In genomic region chr5:121766038-121766773, GRCm38 (mm10) we compare ENCODE assay signal across 12 mouse cellular contexts. TPM values are rescaled to one million over a fixed set of nuclear protein-coding genes. Genes with fewer than 3 reads are reported as not detected.
A peak's percentile ranks its signal among the peaks of the same experiment; 100 is the strongest.
DNase-seq lines count a peak whose midpoint lies in the region; ATAC-seq and TF ChIP-seq lines count a peak whose summit lies in the region.
"Had no signal": no experiment of that assay in that cellular context is flagged by ENCODE, and none has a peak within 500 bp of the region (broad histone marks: within the 10 kb centered on the region; RNA-seq: fewer than 3 reads in every experiment).

No protein-coding gene starts in this region.

- no peaks in the 10 kb centered on the region for H3K36me3 ChIP-seq in ES-E14 (ENCODE audit: control insufficient read depth, insufficient read depth, low read length, poor library complexity, severe bottlenecking)
- H3K36me3 ChIP-seq in small intestine, adult 2 months (ENCODE audit: control insufficient read depth, insufficient read depth, low read length), result peaks cover 12% of the 10 kb centered on the region

- H3K9me3 ChIP-seq in ES-E14 (ENCODE audit: control insufficient read depth, insufficient read depth, low read depth, low read length), result no peaks in the 10 kb centered on the region
- H3K9me3 ChIP-seq: midbrain, embryonic 13.5 days had no signal

- ATAC-seq in megakaryocyte, adult 5-6 weeks (ENCODE audit: poor library complexity, severe bottlenecking), result no peak
- ATAC-seq: forebrain, embryonic 16.5 days; midbrain, embryonic 13.5 days had no signal

- WGBS in small intestine, adult 2 months, result 68% methylated on average over 4 of the region's 4 CpGs

- in situ Hi-C loops in ES-E14 (cut with MboI; ENCODE audit: low sequenced_read_pairs in 2 of 2, unreplicated experiment in 2 of 2), result no loop called here

- DNase-seq in layer of hippocampus, adult 2 months (ENCODE audit: low spot score in 2 of 2), result no peak
- no peak for DNase-seq in layer of hippocampus, postnatal 36 days
- DNase-seq in A20 (ENCODE audit: low read depth, low spot score) (peak; percentile 31), ES-E14 (ENCODE audit: low read depth, low spot score) (peak; percentile 6)
- no peak for DNase-seq in retina, postnatal 1 day
- no peak for DNase-seq in kidney, postnatal 25 days
- DNase-seq: cerebellum, postnatal 10 days; kidney, postnatal 14 days had no signal

- H3K4me1 ChIP-seq in ES-E14 (ENCODE audit: control insufficient read depth in 2 of 2, insufficient read depth in 2 of 2, low read length in 2 of 2, poor library complexity in 1 of 2), result peaks cover 0 to 2% of the 10 kb centered on the region in 2 experiments; a peak in 1 of 4 replicates
- no peaks in the 10 kb centered on the region for H3K4me1 ChIP-seq in small intestine, adult 2 months (ENCODE audit: control insufficient read depth, insufficient read depth, insufficient read length, low read length)

- TF ChIP-seq POLR2A in small intestine, adult 2 months (IDR thresholded peaks at IDR 0.05; ENCODE audit: low read depth, low read length), result no peak

- H3K4me3 ChIP-seq in layer of hippocampus, adult 2 months, result no peak overlapping the region
- H3K4me3 ChIP-seq in ES-E14 (ENCODE audit: insufficient read depth in 1 of 2, low read depth in 1 of 2, low read length in 2 of 2, poor library complexity in 1 of 2, severe bottlenecking in 1 of 2), result no peak overlapping the region
- no peak overlapping the region for H3K4me3 ChIP-seq in small intestine, adult 2 months (ENCODE audit: low read depth, low read length)
- H3K4me3 ChIP-seq: midbrain, embryonic 13.5 days had no signal

- no peak overlapping the region for H3K9ac ChIP-seq in ES-E14 (ENCODE audit: insufficient read depth, low read depth, low read length, poor library complexity, severe bottlenecking)
- H3K9ac ChIP-seq: midbrain, embryonic 13.5 days had no signal

- peak; percentile 65 for TF ChIP-seq CTCF in layer of hippocampus, adult 2 months (conservative IDR thresholded peaks at IDR 0.05)
- peak; percentile 10; the same call in 1 of the 2 replicates for TF ChIP-seq CTCF in small intestine, adult 2 months (IDR thresholded peaks at IDR 0.05; ENCODE audit: extremely low read depth, insufficient read length, insufficient replicate concordance, low read depth, low read length)

- no peak overlapping the region for H3K27ac ChIP-seq in layer of hippocampus, adult 2 months
- H3K27ac ChIP-seq in ES-E14 (ENCODE audit: insufficient read depth, low read depth, low read length, poor library complexity, severe bottlenecking), result no peak overlapping the region
- H3K27ac ChIP-seq in small intestine, adult 2 months (ENCODE audit: insufficient read depth, low read depth, low read length), result no peak overlapping the region
- H3K27ac ChIP-seq: midbrain, embryonic 13.5 days had no signal

- H3K27me3 ChIP-seq in small intestine, adult 2 months (ENCODE audit: control insufficient read depth, insufficient read depth, low read length), result no peaks in the 10 kb centered on the region
- H3K27me3 ChIP-seq: midbrain, embryonic 13.5 days had no signal

TF ChIP-seq in ES-E14, 5 proteins besides CTCF, POLR2A, EP300 and RAD21:
- no peak for TF ChIP-seq ZC3H11A (IDR thresholded peaks at IDR 0.05; ENCODE audit: borderline replicate concordance, low read depth, low read length)
- TF ChIP-seq ZNF384 (IDR thresholded peaks at IDR 0.05; ENCODE audit: low read depth, low read length), result no peak
- no peak for TF ChIP-seq HCFC1 (IDR thresholded peaks at IDR 0.05; ENCODE audit: borderline replicate concordance, insufficient read depth, low read length)
- no peak for TF ChIP-seq MAFK (IDR thresholded peaks at IDR 0.05; ENCODE audit: insufficient read depth, low read depth, low read length)
- no peak for TF ChIP-seq CHD2 (IDR thresholded peaks at IDR 0.05; ENCODE audit: low read depth, low read length)

RNA-seq across cellular contexts. Expression of gene Atxn2, which starts 55.1 kb away (rescaled TPM):
- 100 to 1,000 TPM; 216 to 227 TPM for total RNA-seq in layer of hippocampus, adult 2 months (2021)
- total RNA-seq in layer of hippocampus, postnatal 36 days (2021), result 100 to 1,000 TPM; 184 to 240 TPM
- 45.2 and 58.0 TPM in 2 replicates for total RNA-seq in ES-E14 (2012; rRNA removed)
- 68.5 and 108 TPM in 2 replicates for polyA plus RNA-seq in small intestine, adult 2 months (2012; rRNA removed)
- total RNA-seq in megakaryocyte, adult 5-6 weeks (2015), result 46.3 and 50.9 TPM in 2 replicates
- total RNA-seq in megakaryocyte, adult 5-6 weeks (2017), result 33.2 and 46.3 TPM in 2 replicates

Comparison
In these comparisons a context has a peak if more than half of its experiments do, and no peak if none do; other contexts are left out.
1. DNase-seq: peak in A20 (single experiment) and ES-E14 (single experiment); none in layer of hippocampus, adult 2 months (0 of 2), layer of hippocampus, postnatal 36 days (0 of 2), retina, postnatal 1 day (single experiment) and kidney, postnatal 25 days (0 of 2).